Mouse (Mus musculus) E14TG2a.4 (cell line): ENCODE measurements at regions not wholly inside any gene's neighbourhood (a gene's known extent, or its start where the extent isn't known, plus 50 kb on each side); places are given as distances from the start of the nearest gene placed in this dataset.

ENCODE experiments used
- H3K27me3 ChIP-seq: 2 replicates; pipeline ENCODE4 v1.6.1; 2014; ENCODE audit warnings: low read length, control low read depth; ENCODE audit not compliant: insufficient read depth
- H3K36me3 ChIP-seq: 2 replicates; pipeline ENCODE4 v1.6.1; 2014; ENCODE audit warnings: low read length, control low read depth; ENCODE audit not compliant: insufficient read depth
- H3K4me1 ChIP-seq: replicated peaks from 2 replicates; pipeline ENCODE4 v1.6.1; 2014; ENCODE audit warnings: low read depth, low read length, control low read depth
- H3K4me3 ChIP-seq: replicated peaks from 2 replicates; pipeline ENCODE4 v1.5.1; 2014; ENCODE audit warnings: mild to moderate bottlenecking, low read length
- H3K9me3 ChIP-seq: 2 replicates; pipeline ENCODE4 v1.6.1; 2014; ENCODE audit warnings: low read length, control low read depth
- CTCF ChIP-seq: conservative IDR thresholded peaks from 2 replicates; pipeline ENCODE4 v1.5.1; 2014; ENCODE audit warnings: low read length
- NANOG ChIP-seq: IDR thresholded peaks from 2 replicates; pipeline ENCODE4 v1.6.1; 2014; ENCODE audit warnings: borderline replicate concordance, low read length, mixed read lengths
- POU5F1 ChIP-seq: IDR thresholded peaks from 2 replicates; pipeline ENCODE4 v1.6.1; 2014; ENCODE audit warnings: low read length, borderline replicate concordance

- H3K27me3 ChIP-seq = no peaks in the 10 kb centered on the region
- no peaks in the 10 kb centered on the region for H3K36me3 ChIP-seq
- H3K4me3 ChIP-seq = no peak overlapping the region
- peaks cover 8% of the 10 kb centered on the region; the same call in 1 of the 2 replicates for H3K9me3 ChIP-seq
- TF ChIP-seq POU5F1 (no peak), CTCF (no peak), NANOG (no peak)
- no peaks in the 10 kb centered on the region for H3K4me1 ChIP-seq
These were observed 769.8 kb downstream of the Ryr2 start for GRCm38 (mm10) chr13:11336958-11337357.

- Histone ChIP-seq H3K36me3 (no peaks in the 10 kb centered on the region), H3K4me3 (no peak overlapping the region), H3K27me3 (no peaks in the 10 kb centered on the region), H3K9me3 (no peaks in the 10 kb centered on the region), H3K4me1 (no peaks in the 10 kb centered on the region)
- no peak for TF ChIP-seq POU5F1
- no peak for TF ChIP-seq NANOG
- TF ChIP-seq CTCF = no peak
These were observed 774.8 kb downstream of the Ryr2 start for GRCm38 (mm10) chr13:11331991-11332390.

- H3K9me3 ChIP-seq = peaks cover 47% of the 10 kb centered on the region
- TF ChIP-seq POU5F1 = no peak
- TF ChIP-seq NANOG = no peak
- no peaks in the 10 kb centered on the region for H3K36me3 ChIP-seq
- no peaks in the 10 kb centered on the region for H3K4me1 ChIP-seq
- H3K27me3 ChIP-seq = no peaks in the 10 kb centered on the region
- H3K4me3 ChIP-seq = no peak overlapping the region
These were observed 798.0 kb downstream of the Ryr2 start for GRCm38 (mm10) chr13:11308716-11309115.

GRCm38 (mm10) chr13:11295493-11295892, 811.3 kb downstream of the Ryr2 start:
- Histone ChIP-seq H3K36me3 (no peaks in the 10 kb centered on the region), H3K27me3 (no peaks in the 10 kb centered on the region), H3K4me1 (no peaks in the 10 kb centered on the region), H3K4me3 (no peak overlapping the region), H3K9me3 (peaks cover 34% of the 10 kb centered on the region)
- TF ChIP-seq POU5F1 (no peak), CTCF (no peak), NANOG (no peak)

GRCm38 (mm10) chr13:11294689-11295088, 812.1 kb downstream of the Ryr2 start:
- Histone ChIP-seq H3K4me3 (no peak overlapping the region), H3K27me3 (no peaks in the 10 kb centered on the region), H3K4me1 (no peaks in the 10 kb centered on the region), H3K36me3 (no peaks in the 10 kb centered on the region), H3K9me3 (peaks cover 34% of the 10 kb centered on the region)
- no peak for TF ChIP-seq NANOG
- no peak for TF ChIP-seq CTCF
- no peak for TF ChIP-seq POU5F1

GRCm38 (mm10) chr13:11293750-11294149, 813.0 kb downstream of the Ryr2 start:
- H3K4me1 ChIP-seq = no peaks in the 10 kb centered on the region
- H3K9me3 ChIP-seq = peaks cover 34% of the 10 kb centered on the region
- no peaks in the 10 kb centered on the region for H3K36me3 ChIP-seq
- H3K27me3 ChIP-seq = no peaks in the 10 kb centered on the region
- H3K4me3 ChIP-seq = no peak overlapping the region
- TF ChIP-seq NANOG = no peak
- TF ChIP-seq POU5F1 = no peak
- no peak for TF ChIP-seq CTCF

- no peaks in the 10 kb centered on the region for H3K4me1 ChIP-seq
- H3K27me3 ChIP-seq = no peaks in the 10 kb centered on the region
- no peak for TF ChIP-seq POU5F1
- TF ChIP-seq CTCF = no peak
- no peak for TF ChIP-seq NANOG
- H3K4me3 ChIP-seq = no peak overlapping the region
- no peaks in the 10 kb centered on the region for H3K36me3 ChIP-seq
- peaks cover 39% of the 10 kb centered on the region for H3K9me3 ChIP-seq
These were observed 832.8 kb downstream of the Ryr2 start for GRCm38 (mm10) chr13:11273896-11274295.

GRCm38 (mm10) chr13:11268673-11269340, 837.9 kb downstream of the Ryr2 start:
- no peak for TF ChIP-seq CTCF
- TF ChIP-seq NANOG = no peak
- no peak for TF ChIP-seq POU5F1
- H3K36me3 ChIP-seq = no peaks in the 10 kb centered on the region
- no peaks in the 10 kb centered on the region for H3K4me1 ChIP-seq
- peaks cover 22% of the 10 kb centered on the region for H3K9me3 ChIP-seq
- no peaks in the 10 kb centered on the region for H3K27me3 ChIP-seq
- H3K4me3 ChIP-seq = no peak overlapping the region

GRCm38 (mm10) chr13:11247541-11247940, 859.2 kb downstream of the Ryr2 start:
- no peak for TF ChIP-seq POU5F1
- TF ChIP-seq NANOG = no peak
- TF ChIP-seq CTCF = no peak
- no peak overlapping the region for H3K4me3 ChIP-seq
- no peaks in the 10 kb centered on the region for H3K36me3 ChIP-seq
- H3K4me1 ChIP-seq = no peaks in the 10 kb centered on the region
- H3K9me3 ChIP-seq = no peaks in the 10 kb centered on the region
- H3K27me3 ChIP-seq = no peaks in the 10 kb centered on the region
